Mouse (Mus musculus) liver, embryonic 14.5 days (tissue): ENCODE results near the gene Cyp19a1.

ENCODE experiments used
- CTCF ChIP-seq: IDR thresholded peaks from 2 replicates; pipeline ENCODE4 v1.5.1; 2016; ENCODE audit warnings: antibody characterized with exemption, low read depth, control low read depth
- EP300 ChIP-seq: IDR thresholded peaks from 2 replicates; pipeline ENCODE4 v1.6.1; 2016; ENCODE audit warnings: antibody characterized with exemption, low read depth

- TF ChIP-seq CTCF (no peak), EP300 (no peak)
These were observed 3.2 kb downstream of the Cyp19a1 start for GRCm38 (mm10) chr9:54264754-54265153.
